Mouse (Mus musculus) heart, postnatal 0 days (tissue): Measurements from ENCODE around the gene Macrod1.

ENCODE experiments used
- CTCF ChIP-seq: IDR thresholded peaks from 2 replicates; pipeline ENCODE4 v1.5.1; 2016; ENCODE audit warnings: antibody characterized with exemption, control low read depth, low read depth
- EP300 ChIP-seq: IDR thresholded peaks from 2 replicates; pipeline ENCODE4 v1.6.1; 2016; ENCODE audit warnings: antibody characterized with exemption, low read depth

GRCm38 (mm10) chr19:7111309-7111708 is 54.7 kb downstream of the Macrod1 start:
- TF ChIP-seq CTCF (no peak), EP300 (no peak)
